Mouse (Mus musculus) testis, adult 2 months (tissue): ENCODE results near the gene Necab3.

Experiments used
- CTCF ChIP-seq: fragments of 200-500 bp; IDR thresholded peaks from 2 replicates; pipeline ENCODE4 v1.5.1; 2012; ENCODE audit warnings: low read depth, mild to moderate bottlenecking, inconsistent platforms, low read length, moderate library complexity; ENCODE audit not compliant: control insufficient read depth, insufficient read depth, insufficient replicate concordance
- POLR2A ChIP-seq: fragments of 200-500 bp; IDR thresholded peaks from 2 replicates; pipeline ENCODE4 v1.6.1; 2012; ENCODE audit warnings: low read depth, mild to moderate bottlenecking, inconsistent platforms, low read length, moderate library complexity; ENCODE audit not compliant: control insufficient read depth

DNA sequence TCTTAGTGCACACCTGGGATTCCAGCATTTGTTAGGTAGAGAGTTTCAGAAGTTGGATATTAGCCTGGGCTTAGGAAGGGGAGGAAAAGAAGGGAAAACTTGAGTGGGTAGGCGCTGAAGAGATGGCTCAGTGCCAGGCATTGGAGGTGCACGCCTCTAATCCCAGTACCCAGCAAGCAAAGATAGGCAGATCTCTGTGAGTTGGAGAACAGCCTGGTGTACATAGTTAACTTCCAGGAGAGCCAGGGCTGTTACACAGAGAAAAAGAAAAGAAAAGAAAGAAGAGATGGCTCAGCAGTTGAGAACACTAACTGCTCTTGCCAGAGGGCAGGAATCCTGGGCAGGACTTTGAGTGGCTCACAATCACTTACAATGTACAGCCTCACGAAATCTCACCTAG lies 32.2 kb downstream of the Necab3 start:
- TF ChIP-seq CTCF (no peak), POLR2A (no peak)
